Mouse (Mus musculus) embryonic facial prominence, embryonic 11.5 days (tissue): ENCODE data around the gene Eif3k. TPM values are rescaled to one million over a fixed set of nuclear protein-coding genes. Genes with fewer than 3 reads are reported as not detected.

Experiments
- ATAC-seq: fragments of 200-750 bp; cut with Nextera tagmentation; replicated peaks from 2 replicates; pipeline ENCODE4 v1.8.0; 2017; ENCODE audit warnings: low read depth; ENCODE audit not compliant: insufficient number of reproducible peaks, low FRiP score, low TSS enrichment
- DNase-seq: peaks from one replicate; pipeline ENCODE4 v3.0.0-alpha.2; 2015; ENCODE audit warnings: low spot score
- H3K27ac ChIP-seq: fragments of 300-500 bp; sonication (generic); replicated peaks from 2 replicates; pipeline ENCODE4 v1.5.1; 2014; ENCODE audit warnings: mild to moderate bottlenecking, low read depth, low read length, control low read depth
- H3K27me3 ChIP-seq: fragments of 300-500 bp; sonication (generic); 2 replicates; pipeline ENCODE4 v1.6.1; 2014; ENCODE audit warnings: mild to moderate bottlenecking, low read length, moderate library complexity, mixed read lengths; ENCODE audit not compliant: control insufficient read depth, insufficient read depth
- H3K36me3 ChIP-seq: fragments of 300-500 bp; sonication (generic); replicated peaks from 2 replicates; pipeline ENCODE4 v1.6.1; 2014; ENCODE audit warnings: low read depth, mild to moderate bottlenecking, low read length, moderate library complexity, mixed read lengths; ENCODE audit not compliant: control insufficient read depth, insufficient read depth
- H3K4me1 ChIP-seq: fragments of 300-500 bp; sonication (generic); 2 replicates; pipeline ENCODE4 v1.6.1; 2014; ENCODE audit warnings: low read length, mixed read lengths; ENCODE audit not compliant: control insufficient read depth, insufficient read depth
- H3K4me2 ChIP-seq: fragments of 300-500 bp; sonication (generic); 2 replicates; pipeline ENCODE4 v1.6.1; 2014; ENCODE audit warnings: low read depth, mild to moderate bottlenecking, control low read depth, low read length, moderate library complexity
- H3K4me3 ChIP-seq: fragments of 300-500 bp; sonication (generic); 2 replicates; pipeline ENCODE4 v1.5.1; 2014; ENCODE audit warnings: low read depth, low read length, control low read depth
- H3K9ac ChIP-seq: fragments of 300-500 bp; sonication (generic); replicated peaks from 2 replicates; pipeline ENCODE4 v1.6.1; 2014; ENCODE audit warnings: mild to moderate bottlenecking, control low read depth, low read length
- H3K9me3 ChIP-seq: fragments of 300-500 bp; sonication (generic); replicated peaks from 2 replicates; pipeline ENCODE4 v1.6.1; 2016; ENCODE audit warnings: mild to moderate bottlenecking, low read length, inconsistent platforms, mixed read lengths; ENCODE audit not compliant: control insufficient read depth
- WGBS: fragments of 180-500 bp; shearing (Covaris S2); extraction: QIAGEN DNeasy Blood & Tissue Kit; methylation state at CpG from one replicate; pipeline ENCODE4 v1.1.7; 2014; 5-methylcytosine and 5-hydroxymethylcytosine counted together
- polyA plus RNA-seq: library from polyadenylated mRNA; unstranded; fragments of >200 nt; fragmentation: Nextera tagmentation; extraction: Ambion mirVana; gene quantifications from 2 replicates; pipeline ENCODE4 v1.2.1, GENCODE M21; 2014

Eif3k gene
- polyA plus RNA-seq, 1 experiment from 2014 or later: 439 TPM

GRCm38 (mm10) chr7:28949298-28949697, 32.4 kb downstream of the Eif3k start:
- Histone ChIP-seq H3K9ac (no peak overlapping the region), H3K4me1 (peaks cover 30% of the 10 kb centered on the region)
- WGBS: 86% methylated on average over 2 of the region's 2 CpGs

DNA sequence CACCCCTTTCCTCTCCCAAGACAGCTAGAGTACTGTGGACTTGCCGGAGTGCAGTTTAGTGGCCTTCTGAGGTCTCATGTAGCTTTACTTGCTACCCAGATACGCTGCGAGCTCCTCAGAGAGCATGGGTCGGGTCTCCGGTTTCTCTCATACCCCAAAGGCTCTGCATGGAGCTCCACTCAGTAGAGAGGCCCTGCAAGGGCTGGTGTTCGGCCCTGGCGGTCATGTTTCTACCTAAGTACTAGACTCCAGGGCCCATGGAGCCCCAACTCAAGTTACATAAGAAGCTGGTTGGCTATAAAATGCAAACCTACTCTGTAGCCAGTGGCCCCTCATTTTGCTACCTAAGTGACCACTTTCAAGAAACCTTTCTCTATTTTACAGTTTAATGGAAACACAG, 32.9 kb downstream of the Eif3k start:
- Histone ChIP-seq H3K27me3 (no peaks in the 10 kb centered on the region), H3K4me1 (peaks cover 28% of the 10 kb centered on the region), H3K9ac (no peak overlapping the region), H3K9me3 (no peaks in the 10 kb centered on the region), H3K27ac (no peak overlapping the region; the same call in 1 of the 2 replicates), H3K4me2 (no peak overlapping the region), H3K4me3 (no peak overlapping the region), H3K36me3 (no peaks in the 10 kb centered on the region)
- WGBS: 69% methylated on average over 7 of the region's 7 CpGs
- DNase-seq (peak; percentile 37), ATAC-seq (no peak)

More at GRCm38 (mm10) chr7:28949298-28949697, 32.4 kb downstream of the Eif3k start:
- Histone ChIP-seq H3K27ac (no peak overlapping the region), H3K4me3 (no peak overlapping the region), H3K4me2 (no peak overlapping the region), H3K36me3 (no peaks in the 10 kb centered on the region), H3K9me3 (no peaks in the 10 kb centered on the region), H3K27me3 (no peaks in the 10 kb centered on the region)
- DNase-seq: no peak
- ATAC-seq: no peak

DNA sequence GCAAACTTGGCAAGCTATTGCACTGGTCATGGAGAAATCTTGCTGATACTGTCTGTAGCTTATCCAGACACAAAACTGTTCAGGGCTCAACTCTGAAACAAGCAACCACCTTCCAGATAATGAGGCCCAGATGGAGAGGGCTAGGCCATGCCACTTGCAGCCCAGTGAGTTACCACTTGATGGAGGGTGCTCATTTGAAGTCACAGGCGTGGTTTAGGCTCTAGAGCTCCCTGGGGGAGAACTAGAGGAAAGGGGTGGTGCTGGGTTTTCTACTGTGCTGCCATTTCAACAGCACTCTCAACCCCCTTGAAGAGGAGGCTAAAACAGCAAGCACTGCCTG, 35.4 kb downstream of the Eif3k start:
- 0 out of 2 replicates have a peak overlapping the region, but pooled peaks have one; percentile 23 for H3K9ac ChIP-seq
- ATAC-seq: no peak
- H3K4me1 ChIP-seq: peaks cover 18% of the 10 kb centered on the region
- H3K4me2 ChIP-seq: no peak overlapping the region
- H3K9me3 ChIP-seq: no peaks in the 10 kb centered on the region
- no peak overlapping the region for H3K4me3 ChIP-seq
- H3K27ac ChIP-seq: peak overlapping the region; percentile 66
- H3K36me3 ChIP-seq: no peaks in the 10 kb centered on the region
- DNase-seq: peak; percentile 76
- H3K27me3 ChIP-seq: no peaks in the 10 kb centered on the region
- WGBS: 5% methylated on average over 1 of the region's 1 CpGs

- Histone ChIP-seq H3K27me3 (no peaks in the 10 kb centered on the region), H3K4me1 (peaks cover 18% of the 10 kb centered on the region), H3K4me3 (no peak overlapping the region), H3K9ac (0 out of 2 replicates have a peak overlapping the region, but pooled peaks have one; percentile 23), H3K36me3 (no peaks in the 10 kb centered on the region), H3K9me3 (no peaks in the 10 kb centered on the region), H3K4me2 (peak overlapping the region; percentile 14), H3K27ac (peak overlapping the region; percentile 66)
- 13% methylated on average over 10 of the region's 10 CpGs for WGBS
- ATAC-seq (peak; percentile 67), DNase-seq (peak; percentile 68)
Measured at GRCm38 (mm10) chr7:28945416-28946270, 36.0 kb downstream of the Eif3k start.

DNA sequence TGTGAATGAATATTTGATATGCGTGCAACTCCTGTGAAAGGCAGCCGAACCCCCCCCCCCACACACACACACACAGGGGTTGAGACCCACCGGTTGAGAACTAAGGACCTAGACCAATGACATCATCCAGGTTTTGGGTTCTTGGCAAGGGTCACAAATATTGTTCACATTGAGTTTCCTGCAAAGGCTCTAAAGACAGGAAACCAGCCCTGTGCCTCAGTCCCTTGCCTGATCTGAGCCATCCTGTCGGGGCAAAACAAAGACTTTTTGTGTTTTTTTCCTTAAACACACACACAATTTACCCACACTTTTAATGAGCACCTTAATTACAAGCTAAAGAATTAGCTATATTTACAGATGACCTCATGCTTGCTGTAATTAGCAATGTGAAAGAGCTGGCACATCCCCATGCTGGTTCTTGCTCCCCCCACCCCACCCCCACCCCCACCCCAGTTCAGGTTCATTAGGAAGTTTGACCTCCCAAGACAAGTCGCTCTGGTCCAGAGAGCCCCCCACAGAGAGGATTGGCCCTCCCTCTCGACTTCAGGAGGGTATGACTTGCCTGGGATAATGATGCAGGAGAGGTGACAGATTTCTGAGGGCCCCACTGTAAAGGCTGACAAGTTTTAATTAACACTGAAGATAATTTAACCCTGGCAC, 36.8 kb downstream of the Eif3k start:
- Histone ChIP-seq H3K9me3 (no peaks in the 10 kb centered on the region), H3K4me1 (peaks cover 18% of the 10 kb centered on the region)
- peak; percentile 5; the same call in 1 of the 2 replicates for ATAC-seq

DNA sequence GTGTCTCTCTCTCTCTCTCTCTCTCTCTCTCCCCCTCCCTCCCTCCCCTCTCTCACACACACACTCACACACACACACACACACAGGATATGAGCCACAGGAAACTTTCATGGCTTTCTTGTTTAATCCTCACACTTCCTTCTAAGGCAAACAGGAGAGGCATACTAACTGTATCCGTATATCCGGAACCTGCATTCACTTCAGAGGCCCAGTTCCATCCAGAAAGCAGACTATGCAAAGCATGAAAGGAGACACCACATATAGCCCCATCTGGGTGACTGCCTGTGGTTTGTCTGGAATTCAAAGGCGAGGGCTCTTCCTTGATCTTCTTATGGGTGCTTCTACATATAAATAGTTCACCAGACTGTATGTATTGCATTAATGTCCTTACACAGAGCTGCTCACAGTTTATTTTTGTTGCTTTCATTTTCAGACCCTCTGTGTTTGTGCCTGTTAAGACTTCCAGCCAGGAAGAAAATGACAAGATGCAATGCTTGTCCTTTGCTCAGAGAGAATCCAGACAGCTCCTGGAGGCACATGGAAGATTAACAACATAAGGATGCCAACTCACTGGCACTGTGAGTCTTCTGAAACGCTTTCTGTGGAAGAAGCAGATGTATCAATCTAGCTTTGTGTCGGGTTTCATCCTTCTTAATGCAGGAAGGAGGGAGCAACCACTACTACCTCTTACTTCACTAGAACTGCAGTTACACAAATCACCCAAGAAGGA, 38.0 kb downstream of the Eif3k start:
- ATAC-seq (no peak), DNase-seq (no peak)
- 59% methylated on average over 5 of the region's 5 CpGs for WGBS
- Histone ChIP-seq H3K27me3 (no peaks in the 10 kb centered on the region), H3K27ac (peak overlapping the region; percentile 39; the same call in 1 of the 2 replicates), H3K9me3 (no peaks in the 10 kb centered on the region), H3K36me3 (no peaks in the 10 kb centered on the region), H3K9ac (no peak overlapping the region), H3K4me1 (peaks cover 13% of the 10 kb centered on the region), H3K4me3 (no peak overlapping the region), H3K4me2 (no peak overlapping the region)

More for the DNA sequence above, 36.8 kb downstream of the Eif3k start:
- DNase-seq: no peak
- no peaks in the 10 kb centered on the region for H3K27me3 ChIP-seq
- 0 out of 2 replicates have a peak overlapping the region, but pooled peaks have one; percentile 19 for H3K9ac ChIP-seq
- 27% methylated on average over 6 of the region's 6 CpGs for WGBS
- no peak overlapping the region; the same call in 1 of the 2 replicates for H3K4me2 ChIP-seq
- peak overlapping the region; percentile 66 for H3K27ac ChIP-seq
- no peaks in the 10 kb centered on the region for H3K36me3 ChIP-seq
- H3K4me3 ChIP-seq: no peak overlapping the region

- Histone ChIP-seq H3K4me1 (peaks cover 11% of the 10 kb centered on the region), H3K27ac (peak overlapping the region; percentile 7), H3K9me3 (no peaks in the 10 kb centered on the region), H3K36me3 (no peaks in the 10 kb centered on the region; the same call in 1 of the 2 replicates), H3K27me3 (no peaks in the 10 kb centered on the region), H3K4me3 (no peak overlapping the region), H3K4me2 (no peak overlapping the region), H3K9ac (no peak overlapping the region)
- ATAC-seq: no peak
- 72% methylated on average over 4 of the region's 4 CpGs for WGBS
- DNase-seq: no peak
Measured at GRCm38 (mm10) chr7:28941542-28941941, 40.1 kb downstream of the Eif3k start.
